Mouse (Mus musculus) intestine, embryonic 16.5 days (tissue): ENCODE data around the gene Cand2. TPM values are rescaled to one million over a fixed set of nuclear protein-coding genes. Genes with fewer than 3 reads are reported as not detected.

ENCODE experiments used
- ATAC-seq: fragments of 200-750 bp; cut with Nextera tagmentation; 2 replicates; pipeline ENCODE4 v1.8.0; 2017; ENCODE audit warnings: moderate TSS enrichment, moderate library complexity
- H3K27ac ChIP-seq: fragments of 300-500 bp; sonication (generic); 2 replicates; pipeline ENCODE4 v1.5.1; 2014; ENCODE audit warnings: mild to moderate bottlenecking, low read length
- H3K27me3 ChIP-seq: fragments of 300-500 bp; sonication (generic); replicated peaks from 2 replicates; pipeline ENCODE4 v1.6.1; 2014; ENCODE audit warnings: low read length, control low read depth, mixed read lengths; ENCODE audit not compliant: control insufficient read depth, insufficient read depth
- H3K36me3 ChIP-seq: fragments of 300-500 bp; sonication (generic); 2 replicates; pipeline ENCODE4 v1.6.1; 2014; ENCODE audit warnings: low read length, control low read depth; ENCODE audit not compliant: control insufficient read depth, insufficient read depth
- H3K4me1 ChIP-seq: fragments of 300-500 bp; sonication (generic); 2 replicates; pipeline ENCODE4 v1.6.1; 2014; ENCODE audit warnings: low read length, control low read depth, mixed read lengths; ENCODE audit not compliant: control insufficient read depth, insufficient read depth
- H3K4me2 ChIP-seq: fragments of 300-500 bp; sonication (generic); 2 replicates; pipeline ENCODE4 v1.6.1; 2014; ENCODE audit warnings: low read depth, low read length, control low read depth
- H3K4me3 ChIP-seq: fragments of 300-500 bp; sonication (generic); 2 replicates; pipeline ENCODE4 v1.5.1; 2014; ENCODE audit warnings: mild to moderate bottlenecking, low read length
- H3K9ac ChIP-seq: fragments of 300-500 bp; sonication (generic); 2 replicates; pipeline ENCODE4 v1.6.1; 2014; ENCODE audit warnings: low read depth, low read length
- H3K9me3 ChIP-seq: fragments of 300-500 bp; sonication (generic); 2 replicates; pipeline ENCODE4 v1.6.1; 2016; ENCODE audit warnings: low read length, control low read depth; ENCODE audit not compliant: control insufficient read depth
- WGBS: fragments of 180-500 bp; shearing (Covaris S2); extraction: QIAGEN DNeasy Blood & Tissue Kit; methylation state at CpG from one replicate; pipeline ENCODE4 v1.1.7; 2014; 5-methylcytosine and 5-hydroxymethylcytosine counted together
- polyA plus RNA-seq: library from polyadenylated mRNA; unstranded; fragments of >200 nt; fragmentation: Nextera tagmentation; extraction: Ambion mirVana; gene quantifications from 2 replicates; pipeline ENCODE4 v1.2.1, GENCODE M21; 2015

Gene Cand2
- polyA plus RNA-seq, 1 experiment from 2014 or later = 13.3 TPM

GRCm38 (mm10) chr6:115770059-115770670 is 4.2 kb upstream of the Cand2 start:
- H3K4me2 ChIP-seq = no peak overlapping the region
- no peak overlapping the region for H3K27ac ChIP-seq
- H3K9me3 ChIP-seq = no peaks in the 10 kb centered on the region
- ATAC-seq = no peak
- H3K9ac ChIP-seq = no peak overlapping the region
- no peaks in the 10 kb centered on the region for H3K36me3 ChIP-seq
- H3K4me1 ChIP-seq = peaks cover 10% of the 10 kb centered on the region; the same call in 1 of the 2 replicates
- no peak overlapping the region for H3K4me3 ChIP-seq
- H3K27me3 ChIP-seq = no peaks in the 10 kb centered on the region
- 83% methylated on average over 20 of the region's 20 CpGs for WGBS

- Histone ChIP-seq H3K4me2 (no peak overlapping the region), H3K4me1 (peaks cover 13% of the 10 kb centered on the region), H3K9me3 (no peaks in the 10 kb centered on the region), H3K27me3 (no peaks in the 10 kb centered on the region), H3K27ac (no peak overlapping the region), H3K36me3 (no peaks in the 10 kb centered on the region), H3K4me3 (no peak overlapping the region), H3K9ac (no peak overlapping the region)
- no peak for ATAC-seq
- WGBS = 53% methylated on average over 4 of the region's 4 CpGs
These were observed 3.5 kb upstream of the Cand2 start for GRCm38 (mm10) chr6:115770852-115771251.

- Histone ChIP-seq H3K4me1 (peaks cover 24% of the 10 kb centered on the region), H3K4me3 (no peak overlapping the region), H3K36me3 (no peaks in the 10 kb centered on the region), H3K9ac (no peak overlapping the region), H3K27ac (no peak overlapping the region), H3K4me2 (no peak overlapping the region), H3K9me3 (no peaks in the 10 kb centered on the region), H3K27me3 (no peaks in the 10 kb centered on the region)
- 78% methylated on average over 6 of the region's 6 CpGs for WGBS
- no peak for ATAC-seq
These were observed 2.1 kb upstream of the Cand2 start for GRCm38 (mm10) chr6:115772201-115772600.

- 94% methylated on average over 1 of the region's 1 CpGs for WGBS
These were observed 1.7 kb upstream of the Cand2 start for GRCm38 (mm10) chr6:115772604-115773003.

GRCm38 (mm10) chr6:115773966-115774413 is 348 bp upstream of the Cand2 start:
- H3K4me2 ChIP-seq = peak overlapping the region; percentile 93
- no peak overlapping the region for H3K27ac ChIP-seq
- H3K27me3 ChIP-seq = no peaks in the 10 kb centered on the region
- H3K9me3 ChIP-seq = no peaks in the 10 kb centered on the region
- WGBS = 2% methylated on average over 14 of the region's 14 CpGs
- H3K36me3 ChIP-seq = no peaks in the 10 kb centered on the region
- peak overlapping the region; percentile 62 for H3K9ac ChIP-seq
- peak overlapping the region; percentile 74 for H3K4me3 ChIP-seq
- peak; percentile 74 for ATAC-seq
- peaks cover 20% of the 10 kb centered on the region for H3K4me1 ChIP-seq

More at GRCm38 (mm10) chr6:115772604-115773003, 1.7 kb upstream of the Cand2 start:
- H3K27me3 ChIP-seq = no peaks in the 10 kb centered on the region
- no peak overlapping the region for H3K4me2 ChIP-seq
- no peak for ATAC-seq
- no peaks in the 10 kb centered on the region for H3K9me3 ChIP-seq
- no peaks in the 10 kb centered on the region for H3K36me3 ChIP-seq
- H3K27ac ChIP-seq = no peak overlapping the region
- H3K4me3 ChIP-seq = no peak overlapping the region
- no peak overlapping the region for H3K9ac ChIP-seq
- H3K4me1 ChIP-seq = peaks cover 24% of the 10 kb centered on the region

GRCm38 (mm10) chr6:115775838-115776237 is 1.5 kb downstream of the Cand2 start:
- Histone ChIP-seq H3K9me3 (no peaks in the 10 kb centered on the region), H3K4me1 (peaks cover 20% of the 10 kb centered on the region), H3K9ac (peak overlapping the region; percentile 79), H3K4me3 (peak overlapping the region; percentile 74), H3K27ac (peak overlapping the region; percentile 5; the same call in 1 of the 2 replicates), H3K36me3 (no peaks in the 10 kb centered on the region), H3K27me3 (no peaks in the 10 kb centered on the region), H3K4me2 (peak overlapping the region; percentile 93)
- 54% methylated on average over 3 of the region's 3 CpGs for WGBS
- no peak for ATAC-seq

GRCm38 (mm10) chr6:115776363-115776762 is 2.0 kb downstream of the Cand2 start:
- peak overlapping the region; percentile 93 for H3K4me2 ChIP-seq
- no peaks in the 10 kb centered on the region for H3K27me3 ChIP-seq
- no peaks in the 10 kb centered on the region for H3K9me3 ChIP-seq
- no peak for ATAC-seq
- H3K4me3 ChIP-seq = peak overlapping the region; percentile 2
- H3K27ac ChIP-seq = no peak overlapping the region
- WGBS = 38% methylated on average over 9 of the region's 9 CpGs
- no peak overlapping the region for H3K9ac ChIP-seq
- peaks cover 18% of the 10 kb centered on the region for H3K4me1 ChIP-seq
- no peaks in the 10 kb centered on the region for H3K36me3 ChIP-seq

- no peaks in the 10 kb centered on the region for H3K9me3 ChIP-seq
- H3K4me2 ChIP-seq = no peak overlapping the region
- no peak overlapping the region for H3K9ac ChIP-seq
- H3K4me3 ChIP-seq = no peak overlapping the region
- H3K36me3 ChIP-seq = peaks cover 7% of the 10 kb centered on the region
- H3K27me3 ChIP-seq = no peaks in the 10 kb centered on the region
- no peaks in the 10 kb centered on the region for H3K4me1 ChIP-seq
- no peak overlapping the region for H3K27ac ChIP-seq
- ATAC-seq = no peak
- WGBS = 86% methylated on average over 3 of the region's 3 CpGs
These were observed 8.4 kb downstream of the Cand2 start for GRCm38 (mm10) chr6:115782781-115783180.

GRCm38 (mm10) chr6:115791016-115791415 is 16.7 kb downstream of the Cand2 start:
- H3K27ac ChIP-seq = no peak overlapping the region
- H3K4me2 ChIP-seq = no peak overlapping the region
- H3K27me3 ChIP-seq = no peaks in the 10 kb centered on the region
- 80% methylated on average over 10 of the region's 10 CpGs for whole genome bisulfite sequencing
- no peak overlapping the region for H3K4me3 ChIP-seq
- H3K4me1 ChIP-seq = no peaks in the 10 kb centered on the region
- H3K36me3 ChIP-seq = peaks cover 18% of the 10 kb centered on the region; the same call in 1 of the 2 replicates
- no peak for ATAC-seq
- no peak overlapping the region for H3K9ac ChIP-seq
- H3K9me3 ChIP-seq = no peaks in the 10 kb centered on the region
